Mouse (Mus musculus) spleen, postnatal 10 days (tissue): ENCODE results near the gene Mtg2.

Experiments used
- DNase-seq, 2 experiments: peaks; one replicate each; pipeline ENCODE4 v3.0.0; 2021 to 2022; ENCODE audit warnings: low spot score in 2 of 2

Gene Mtg2

GRCm38 (mm10) chr2:180051986-180052733, 18.2 kb upstream of the Mtg2 start:
- peak in 1 of 2 experiments; percentile 64 for DNase-seq

GRCm38 (mm10) chr2:180053001-180053400, 17.4 kb upstream of the Mtg2 start:
- DNase-seq, result no peak

- no peak for DNase-seq
Measured at GRCm38 (mm10) chr2:180063338-180064131, 6.9 kb upstream of the Mtg2 start.

GRCm38 (mm10) chr2:180069770-180070480, 463 bp upstream of the Mtg2 start:
- no peak for DNase-seq

GRCm38 (mm10) chr2:180071671-180072070, 1.3 kb downstream of the Mtg2 start:
- no peak for DNase-seq

- no peak for DNase-seq
Measured at GRCm38 (mm10) chr2:180072886-180073285, 2.5 kb downstream of the Mtg2 start.

- no peak for DNase-seq
Measured at GRCm38 (mm10) chr2:180077622-180078021, 7.2 kb downstream of the Mtg2 start.

GRCm38 (mm10) chr2:180080680-180081079, 10.3 kb downstream of the Mtg2 start:
- no peak for DNase-seq

- no peak for DNase-seq
Measured at GRCm38 (mm10) chr2:180083063-180083462, 12.7 kb downstream of the Mtg2 start.

GRCm38 (mm10) chr2:180084565-180084964, 14.2 kb downstream of the Mtg2 start:
- DNase-seq, result no peak

- peak in 1 of 2 experiments; percentile 11 for DNase-seq
Measured at GRCm38 (mm10) chr2:180085926-180086636, 15.7 kb downstream of the Mtg2 start.

GRCm38 (mm10) chr2:180086637-180087027, 16.2 kb downstream of the Mtg2 start:
- DNase-seq, result no peak

- DNase-seq, result peak in 1 of 2 experiments; percentile 13
Measured at GRCm38 (mm10) chr2:180087472-180087871, 17.1 kb downstream of the Mtg2 start.

GRCm38 (mm10) chr2:180090285-180090684, 19.9 kb downstream of the Mtg2 start:
- DNase-seq, result no peak

GRCm38 (mm10) chr2:180095711-180096110, 25.3 kb downstream of the Mtg2 start:
- no peak for DNase-seq

- no peak for DNase-seq
Measured at GRCm38 (mm10) chr2:180097585-180097984, 27.2 kb downstream of the Mtg2 start.

- no peak for DNase-seq
Measured at GRCm38 (mm10) chr2:180098167-180098566, 27.8 kb downstream of the Mtg2 start.

- DNase-seq, result peak in 1 of 2 experiments; percentile 37
Measured at GRCm38 (mm10) chr2:180099529-180099928, 29.1 kb downstream of the Mtg2 start.

- no peak for DNase-seq
Measured at GRCm38 (mm10) chr2:180103151-180103977, 33.0 kb downstream of the Mtg2 start.

- peak; percentile 66 to 78 for DNase-seq
Measured at GRCm38 (mm10) chr2:180103978-180104658, 33.7 kb downstream of the Mtg2 start, which contains the start of gene Hrh3. Gene Hrh3, minus strand, starts transcription at chr2:180104488.
